Comparison of ENCODE assay signal across 7 mouse cellular contexts in genomic region chr16:8736032-8736431, GRCm38 (mm10). TPM values are rescaled to one million over a fixed set of nuclear protein-coding genes. Genes with fewer than 3 reads are reported as not detected.
DNase-seq lines count a peak whose midpoint lies in the region; ATAC-seq and TF ChIP-seq lines count a peak whose summit lies in the region.

No protein-coding gene starts in this region.

- H3K9me3 ChIP-seq in ES-E14 (ENCODE audit: control insufficient read depth, insufficient read depth, low read depth, low read length), result no peaks in the 10 kb centered on the region
- H3K9me3 ChIP-seq in heart, embryonic 16.5 days (replicated peaks; ENCODE audit: control insufficient read depth, low read length), result no peaks in the 10 kb centered on the region
- no peaks in the 10 kb centered on the region for H3K9me3 ChIP-seq in liver, embryonic 15.5 days (replicated peaks)
- H3K9me3 ChIP-seq in stomach, embryonic 15.5 days, result no peaks in the 10 kb centered on the region

- H3K27me3 ChIP-seq in heart, embryonic 16.5 days (ENCODE audit: control insufficient read depth, insufficient read depth, low read length), result no peaks in the 10 kb centered on the region
- no peaks in the 10 kb centered on the region for H3K27me3 ChIP-seq in liver, embryonic 15.5 days
- H3K27me3 ChIP-seq in stomach, embryonic 15.5 days (replicated peaks), result no peaks in the 10 kb centered on the region

- H3K27ac ChIP-seq in ES-E14 (ENCODE audit: insufficient read depth, low read depth, low read length, poor library complexity, severe bottlenecking), result no peak overlapping the region
- H3K27ac ChIP-seq in brown adipose tissue, adult 24 weeks (replicated peaks; ENCODE audit: low read depth, low read length), result no peak overlapping the region
- H3K27ac ChIP-seq in heart, embryonic 16.5 days (ENCODE audit: low read length), result no peak overlapping the region
- peak overlapping the region; percentile 98 for H3K27ac ChIP-seq in liver, embryonic 15.5 days (replicated peaks)
- no peak overlapping the region for H3K27ac ChIP-seq in stomach, embryonic 15.5 days

- H3K36me3 ChIP-seq in ES-E14 (ENCODE audit: control insufficient read depth, insufficient read depth, low read length, poor library complexity, severe bottlenecking), result peaks cover 25% of the 10 kb centered on the region
- no peaks in the 10 kb centered on the region for H3K36me3 ChIP-seq in heart, embryonic 16.5 days (ENCODE audit: control insufficient read depth, insufficient read depth)
- H3K36me3 ChIP-seq in liver, embryonic 15.5 days (replicated peaks), result peaks cover 41% of the 10 kb centered on the region
- no peaks in the 10 kb centered on the region for H3K36me3 ChIP-seq in stomach, embryonic 15.5 days

- peak overlapping the region; percentile 97 for H3K4me2 ChIP-seq in heart, embryonic 16.5 days (ENCODE audit: low read depth, low read length)
- H3K4me2 ChIP-seq in liver, embryonic 15.5 days, result peak overlapping the region; percentile 82
- H3K4me2 ChIP-seq in stomach, embryonic 15.5 days, result peak overlapping the region; percentile 88

- peak overlapping the region; percentile 80 to 99 for H3K4me3 ChIP-seq in ES-E14 (ENCODE audit: insufficient read depth in 1 of 2, low read depth in 1 of 2, low read length in 2 of 2, poor library complexity in 1 of 2, severe bottlenecking in 1 of 2)
- H3K4me3 ChIP-seq in brown adipose tissue, adult 24 weeks (ENCODE audit: insufficient read depth, low read depth, low read length), result peak overlapping the region; percentile 92
- H3K4me3 ChIP-seq in heart, embryonic 16.5 days (ENCODE audit: low read length), result peak overlapping the region; percentile 99
- H3K4me3 ChIP-seq in liver, embryonic 15.5 days (replicated peaks), result peak overlapping the region; percentile 78
- peak overlapping the region; percentile 76 for H3K4me3 ChIP-seq in stomach, embryonic 15.5 days (replicated peaks)

- in situ Hi-C loops in ES-E14 (cut with MboI; ENCODE audit: low sequenced_read_pairs in 2 of 2, unreplicated experiment in 2 of 2), result no loop called here

- no peak for DNase-seq in ES-E14 (ENCODE audit: low read depth, low spot score)
- DNase-seq in right cerebral cortex, postnatal 25 days, result no peak

- WGBS in heart, embryonic 16.5 days, result 16% methylated on average over 8 of the region's 8 CpGs
- WGBS in liver, embryonic 15.5 days (ENCODE audit: insufficient replicate concordance), result 9% methylated on average over 8 of the region's 8 CpGs
- WGBS in stomach, embryonic 15.5 days, result 15% methylated on average over 8 of the region's 8 CpGs

- peak overlapping the region; percentile 59 for H3K9ac ChIP-seq in ES-E14 (ENCODE audit: insufficient read depth, low read depth, low read length, poor library complexity, severe bottlenecking)
- peak overlapping the region; percentile 95 for H3K9ac ChIP-seq in heart, embryonic 16.5 days (ENCODE audit: low read length)
- H3K9ac ChIP-seq in liver, embryonic 15.5 days, result peak overlapping the region; percentile 100
- H3K9ac ChIP-seq in stomach, embryonic 15.5 days, result no peak overlapping the region

- no peak for ATAC-seq in heart, embryonic 16.5 days (replicated peaks; ENCODE audit: extremely low read depth, insufficient read depth, low FRiP score)
- ATAC-seq in liver, embryonic 15.5 days (ENCODE audit: insufficient read depth), result no peak
- no peak for ATAC-seq in stomach, embryonic 15.5 days (ENCODE audit: insufficient read depth, low FRiP score, low read depth)
- ATAC-seq in cerebellum, adult (ENCODE audit: insufficient number of reproducible peaks, low FRiP score, low TSS enrichment), result no peak

- peaks cover 2 to 22% of the 10 kb centered on the region in 2 experiments; a peak in 2 of 4 replicates for H3K4me1 ChIP-seq in ES-E14 (ENCODE audit: control insufficient read depth in 2 of 2, insufficient read depth in 2 of 2, low read length in 2 of 2, poor library complexity in 1 of 2)
- peaks cover 31% of the 10 kb centered on the region for H3K4me1 ChIP-seq in brown adipose tissue, adult 24 weeks (ENCODE audit: control insufficient read depth, insufficient read depth, insufficient read length, low read length)
- peaks cover 36% of the 10 kb centered on the region for H3K4me1 ChIP-seq in heart, embryonic 16.5 days (ENCODE audit: control insufficient read depth, insufficient read depth, low read length)
- H3K4me1 ChIP-seq in liver, embryonic 15.5 days (replicated peaks), result peaks cover 81% of the 10 kb centered on the region
- peaks cover 28% of the 10 kb centered on the region for H3K4me1 ChIP-seq in stomach, embryonic 15.5 days

TF ChIP-seq in ES-E14, 5 proteins besides CTCF, POLR2A, EP300 and RAD21:
- TF ChIP-seq HCFC1 (IDR thresholded peaks at IDR 0.05; ENCODE audit: borderline replicate concordance, insufficient read depth, low read length) (no peak), CHD2 (IDR thresholded peaks at IDR 0.05; ENCODE audit: low read depth, low read length) (no peak), ZNF384 (IDR thresholded peaks at IDR 0.05; ENCODE audit: low read depth, low read length) (no peak), MAFK (IDR thresholded peaks at IDR 0.05; ENCODE audit: insufficient read depth, low read depth, low read length) (no peak), ZC3H11A (IDR thresholded peaks at IDR 0.05; ENCODE audit: borderline replicate concordance, low read depth, low read length) (no peak)

RNA-seq across cellular contexts. Expression of gene Gm5767, which starts 55.5 kb away (rescaled TPM):
- not detected in 2 replicates for total RNA-seq in ES-E14 (2012; rRNA removed)
- not detected in 2 replicates for polyA plus RNA-seq in brown adipose tissue, adult 24 weeks (2012; ENCODE audit: insufficient read depth, insufficient read length, missing spikeins)
- not detected in 2 replicates for polyA plus RNA-seq in heart, embryonic 16.5 days (2015; fragmentation: Nextera tagmentation; extraction: Ambion mirVana)
- 0.24 TPM in 1 of 2 replicates, not detected in the other for polyA plus RNA-seq in liver, embryonic 15.5 days (2015; fragmentation: Nextera tagmentation; extraction: Ambion mirVana)
- not detected in 2 replicates for polyA plus RNA-seq in stomach, embryonic 15.5 days (2015; fragmentation: Nextera tagmentation; extraction: Ambion mirVana)

RNA-seq across cellular contexts. Expression of gene Usp7, which starts 56.1 kb away (rescaled TPM):
- total RNA-seq in ES-E14 (2012; rRNA removed), result 242 and 291 TPM in 2 replicates
- 27.2 and 38.0 TPM in 2 replicates for polyA plus RNA-seq in brown adipose tissue, adult 24 weeks (2012; ENCODE audit: insufficient read depth, insufficient read length, missing spikeins)
- polyA plus RNA-seq in heart, embryonic 16.5 days (2015; fragmentation: Nextera tagmentation; extraction: Ambion mirVana), result 15.0 and 16.9 TPM in 2 replicates
- 24.4 and 29.4 TPM in 2 replicates for polyA plus RNA-seq in liver, embryonic 15.5 days (2015; fragmentation: Nextera tagmentation; extraction: Ambion mirVana)
- polyA plus RNA-seq in stomach, embryonic 15.5 days (2015; fragmentation: Nextera tagmentation; extraction: Ambion mirVana), result 26.7 and 28.3 TPM in 2 replicates
